Mouse (Mus musculus) brain, adult 2 months (tissue): ENCODE results near the gene BB287469.
"Not testable (repeated sequence)": the region's sequence is repeated elsewhere in the genome, so short reads cannot be mapped to it uniquely, and the experiment has no call there.

Experiments
- DNase-seq: peaks from one replicate; pipeline ENCODE4 v3.0.0; 2011; ENCODE audit warnings: low read depth, low spot score

Gene BB287469

GRCm38 (mm10) chr12:87816277-87816676, at the start of gene BB287469:
BB287469 (plus strand) TSS chr12:87816577.
- not testable (repeated sequence) for DNase-seq

GRCm38 (mm10) chr12:87775655-87776054, 40.7 kb upstream of the BB287469 start, which contains the start of gene Gm21319:
Gm21319 (minus strand) TSS chr12:87775755.
- not testable (repeated sequence) for DNase-seq

- not testable (repeated sequence) for DNase-seq
Observed at GRCm38 (mm10) chr12:87795212-87795611, 21.2 kb upstream of the BB287469 start, which contains the start of gene Gm21936. Gm21936 (plus strand) TSS chr12:87795512.

GRCm38 (mm10) chr12:87797971-87798370, 18.4 kb upstream of the BB287469 start:
- not testable (repeated sequence) for DNase-seq

- DNase-seq: not testable (repeated sequence)
Observed at GRCm38 (mm10) chr12:87842239-87842638, 25.9 kb downstream of the BB287469 start, which contains the start of gene Gm2001. Gm2001 (minus strand) TSS chr12:87842339.

GRCm38 (mm10) chr12:87850657-87851056, 34.3 kb downstream of the BB287469 start:
- DNase-seq: not testable (repeated sequence)

GRCm38 (mm10) chr12:87856067-87856466, 39.7 kb downstream of the BB287469 start:
- DNase-seq: not testable (repeated sequence)

GRCm38 (mm10) chr12:87861740-87862692, 45.6 kb downstream of the BB287469 start:
- DNase-seq: not testable (repeated sequence)

- not testable (repeated sequence) for DNase-seq
Observed at GRCm38 (mm10) chr12:87863638-87864037, 47.3 kb downstream of the BB287469 start.

- DNase-seq: not testable (repeated sequence)
Observed at GRCm38 (mm10) chr12:87864048-87864447, 47.7 kb downstream of the BB287469 start.
